Mouse (Mus musculus) left cerebral cortex, adult 11 months (tissue): ENCODE data around the gene B230118H07Rik.

Source experiments
- DNase-seq: peaks from one replicate; pipeline ENCODE4 v3.0.0; 2022; ENCODE audit warnings: low spot score

B230118H07Rik gene

DNA sequence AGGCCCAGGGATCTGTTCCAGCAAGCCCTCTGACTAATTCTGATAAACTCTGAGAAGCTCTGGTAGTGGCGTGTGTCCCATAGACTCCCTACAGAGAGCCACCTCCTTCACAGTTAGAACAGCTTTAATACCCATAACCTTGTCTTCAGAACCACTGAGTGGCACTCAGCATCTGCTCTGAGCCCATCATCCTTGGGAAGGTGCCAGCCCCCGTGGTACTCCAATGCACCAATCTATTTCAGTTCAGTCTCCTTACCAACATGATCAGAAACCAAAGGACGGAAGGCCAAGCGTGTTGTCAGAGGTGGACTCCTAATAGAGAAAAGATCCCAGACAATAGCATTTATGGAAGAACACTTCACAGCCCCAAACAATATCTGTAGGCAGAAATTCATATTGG lies 124.2 kb downstream of the B230118H07Rik start:
- DNase-seq, result no peak

DNA sequence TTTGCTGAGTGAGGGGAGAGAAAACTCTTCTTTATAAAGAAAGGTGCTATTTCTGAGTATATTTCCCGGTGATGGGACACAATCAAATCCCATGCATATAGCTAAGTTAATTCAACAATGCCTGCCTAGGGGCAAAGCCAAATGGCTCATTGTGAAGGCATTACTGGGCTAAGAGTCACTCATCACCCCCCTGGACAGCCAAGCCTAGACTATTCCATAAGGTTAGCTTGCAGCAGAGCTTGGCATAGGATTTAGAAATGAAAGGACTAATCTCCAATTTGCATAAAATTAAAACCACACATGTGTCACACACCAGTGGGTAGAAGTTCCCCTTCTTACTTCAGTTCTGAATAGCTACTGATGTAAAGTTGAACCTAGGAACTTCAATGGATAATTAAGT lies 128.8 kb downstream of the B230118H07Rik start:
- no peak for DNase-seq

DNA sequence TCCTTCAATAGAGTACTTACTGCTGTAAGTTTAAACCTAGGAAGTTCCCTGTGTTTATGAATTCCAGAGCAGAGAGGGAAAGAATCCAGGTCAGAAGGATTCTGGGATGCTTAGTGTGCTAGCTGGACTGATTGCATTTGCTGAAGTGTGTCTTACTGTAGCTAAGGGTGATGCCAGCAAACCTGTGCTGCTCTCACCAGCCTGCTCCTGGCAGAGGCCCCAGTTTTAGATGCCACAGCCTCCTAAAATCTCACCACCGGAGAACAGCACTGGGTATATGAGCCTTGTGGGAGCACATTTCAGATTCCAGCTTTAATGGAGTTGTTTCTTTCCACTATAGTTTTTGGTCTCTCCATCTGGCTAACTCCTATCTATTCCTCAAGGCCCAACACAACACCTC lies 129.4 kb downstream of the B230118H07Rik start:
- DNase-seq, result no peak
